Mouse (Mus musculus) adipocyte (in vitro differentiated cells): Measurements from ENCODE around the gene Gm9936.
"Not testable (repeated sequence)": the region's sequence is repeated elsewhere in the genome, so short reads cannot be mapped to it uniquely, and the experiment has no call there.

Source experiments
- DNase-seq: peaks from one replicate; pipeline ENCODE4 v3.0.0-alpha.2; 2016; ENCODE audit warnings: low spot score

Gene Gm9936

DNA sequence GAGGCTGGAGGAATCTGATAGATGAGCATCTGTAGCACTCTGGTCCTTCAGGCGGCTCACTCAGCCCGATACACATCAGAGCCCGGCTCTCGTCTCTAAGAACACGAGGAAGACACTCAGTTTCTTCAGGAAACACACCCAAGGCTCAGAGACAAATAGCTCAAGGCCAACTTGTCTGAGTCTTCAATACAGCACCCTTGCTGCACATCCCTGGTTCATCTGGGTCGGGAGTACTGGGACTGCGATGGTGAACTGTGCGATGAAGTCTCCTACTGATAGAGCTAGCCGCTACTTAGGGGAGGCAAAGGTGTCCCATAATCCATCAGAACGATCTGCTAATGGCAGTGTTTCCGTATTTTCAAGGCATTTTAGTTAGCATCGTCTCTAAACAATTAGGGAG lies at the start of gene Gm9936:
Gene Gm9936 (minus strand): TSS at position 101 of the 400 bp plus-strand sequence.
- no peak for DNase-seq

DNA sequence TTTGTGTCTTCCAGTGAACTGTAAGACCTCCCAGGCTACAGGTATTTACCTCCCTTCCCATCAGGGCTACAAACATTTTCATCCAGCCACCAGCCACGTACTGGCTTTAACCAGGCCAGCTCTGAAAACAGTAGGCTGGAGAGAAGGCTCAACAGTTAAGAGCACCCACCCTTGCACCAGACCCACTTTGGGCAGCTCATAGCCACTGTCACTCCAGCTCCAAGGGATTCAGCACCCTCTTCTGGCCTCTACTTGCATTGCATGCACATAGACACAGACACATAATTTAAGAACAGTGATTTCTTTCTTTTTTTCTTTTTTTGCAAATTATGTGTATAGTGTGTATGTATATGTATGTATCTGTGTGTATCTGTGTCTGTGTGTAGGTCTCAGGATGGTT lies 43.9 kb upstream of the Gm9936 start:
- DNase-seq, result peak; percentile 50

GRCm38 (mm10) chr5:114898857-114899256 lies 40.4 kb upstream of the Gm9936 start:
- DNase-seq, result no peak

GRCm38 (mm10) chr5:114897374-114897793 lies 38.9 kb upstream of the Gm9936 start:
- DNase-seq, result peak; percentile 39

GRCm38 (mm10) chr5:114896688-114897373 lies 38.3 kb upstream of the Gm9936 start, which contains the start of gene Oasl2:
Gene Oasl2, plus strand, starts transcription at chr5:114896936.
- DNase-seq, result no peak

GRCm38 (mm10) chr5:114895542-114895941 lies 37.1 kb upstream of the Gm9936 start:
- no peak for DNase-seq

DNA sequence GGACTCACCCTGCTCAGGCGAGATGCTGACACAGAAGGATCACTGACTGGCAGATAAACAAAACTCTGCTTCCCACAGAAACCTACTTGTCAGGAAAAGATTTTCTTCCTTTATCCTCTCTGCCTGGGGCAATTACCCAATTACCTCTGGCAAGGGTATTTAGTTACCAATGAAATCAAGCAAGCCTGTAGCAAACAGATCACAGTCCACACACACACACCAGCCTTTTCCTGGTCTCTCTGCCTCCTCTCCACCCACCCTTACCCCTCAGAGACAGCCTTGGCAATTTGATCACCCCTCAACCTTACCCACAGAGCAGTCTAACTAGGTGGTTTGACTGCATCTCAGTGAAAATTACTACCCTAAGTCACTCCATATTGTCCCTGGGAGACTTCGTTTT lies 30.5 kb upstream of the Gm9936 start:
- DNase-seq, result no peak

DNA sequence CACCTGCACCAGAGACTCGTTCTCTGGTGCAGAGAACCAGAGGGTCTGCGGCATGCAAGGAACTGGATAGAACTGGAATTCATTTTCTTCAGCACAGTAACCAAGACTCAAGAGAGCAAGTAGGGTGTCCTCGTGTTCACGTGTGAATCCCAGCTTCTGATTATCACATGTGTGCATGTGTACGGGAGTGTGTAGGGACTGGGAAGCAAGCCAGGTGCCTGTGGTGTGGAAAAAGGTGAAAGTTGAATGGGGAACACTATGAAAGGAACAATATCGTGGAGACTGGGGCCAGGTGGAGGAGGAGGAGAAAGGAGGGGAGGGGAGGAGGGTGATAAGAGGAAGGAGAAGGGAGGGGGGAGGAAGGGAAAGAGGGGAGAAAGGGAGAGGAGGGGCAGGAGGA lies 28.3 kb upstream of the Gm9936 start:
- no peak for DNase-seq

GRCm38 (mm10) chr5:114883022-114883421 lies 24.5 kb upstream of the Gm9936 start:
- no peak for DNase-seq

DNA sequence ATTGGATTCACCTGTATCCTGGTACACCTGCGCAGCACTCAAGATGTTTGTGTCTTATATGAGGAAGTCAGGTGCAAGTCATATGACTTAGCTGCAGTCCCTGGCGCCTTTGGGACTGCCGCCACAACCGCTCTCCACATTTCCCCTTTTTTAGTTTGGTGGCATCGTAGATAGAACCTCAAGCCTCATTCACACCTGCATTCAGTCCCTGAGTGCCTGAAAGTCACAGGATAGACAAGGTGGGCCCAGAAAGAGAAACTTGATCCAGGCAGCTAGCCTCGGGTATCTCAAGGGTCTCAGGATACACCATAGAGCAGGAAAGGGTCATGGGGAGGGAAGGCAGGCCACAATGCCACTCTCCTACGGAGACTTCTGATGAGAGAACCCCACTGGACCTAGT lies 23.8 kb upstream of the Gm9936 start:
- DNase-seq, result not testable (repeated sequence)

- DNase-seq, result no peak
Measured at GRCm38 (mm10) chr5:114879399-114879798, 20.9 kb upstream of the Gm9936 start.

DNA sequence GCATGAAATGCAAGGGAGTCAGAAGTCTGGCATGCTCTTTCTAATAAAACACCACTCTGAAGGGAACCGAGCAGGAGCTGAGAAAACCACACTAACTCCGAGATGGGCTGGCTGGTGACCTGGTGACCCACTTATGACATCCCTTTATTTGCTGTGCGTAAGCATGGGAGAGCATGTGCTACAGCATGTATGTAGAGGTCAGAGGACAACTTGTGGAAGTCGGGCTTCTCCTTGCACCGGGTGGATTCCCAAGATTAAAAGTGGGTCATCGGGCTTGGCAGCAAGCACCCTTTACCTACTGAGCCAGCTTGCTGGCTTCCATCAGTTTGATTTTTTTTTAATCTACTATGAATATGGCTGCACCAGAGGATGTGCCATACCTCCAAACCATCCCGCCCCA lies 19.0 kb upstream of the Gm9936 start:
- DNase-seq, result no peak

DNA sequence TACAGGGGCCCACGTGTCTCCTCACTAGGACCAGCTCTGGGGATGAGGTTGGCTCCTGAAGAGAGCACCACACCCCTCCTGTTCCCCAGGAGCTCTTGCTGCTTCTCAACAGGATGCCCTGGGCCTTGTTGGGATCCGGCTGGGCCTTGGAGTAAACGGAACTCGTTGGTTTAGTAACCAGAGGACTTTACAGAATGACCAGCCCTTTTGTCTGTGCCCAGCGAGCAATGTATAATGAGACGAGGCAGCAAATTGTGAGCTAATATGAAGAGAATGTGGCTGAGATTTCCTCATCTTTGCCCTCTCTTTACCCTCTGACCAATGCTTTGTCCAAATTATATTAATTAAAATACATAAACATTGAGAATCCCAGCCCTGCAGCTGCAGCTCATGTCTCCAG lies 17.8 kb upstream of the Gm9936 start:
- no peak for DNase-seq

- no peak for DNase-seq
Measured at GRCm38 (mm10) chr5:114875858-114876257, 17.4 kb upstream of the Gm9936 start.

DNA sequence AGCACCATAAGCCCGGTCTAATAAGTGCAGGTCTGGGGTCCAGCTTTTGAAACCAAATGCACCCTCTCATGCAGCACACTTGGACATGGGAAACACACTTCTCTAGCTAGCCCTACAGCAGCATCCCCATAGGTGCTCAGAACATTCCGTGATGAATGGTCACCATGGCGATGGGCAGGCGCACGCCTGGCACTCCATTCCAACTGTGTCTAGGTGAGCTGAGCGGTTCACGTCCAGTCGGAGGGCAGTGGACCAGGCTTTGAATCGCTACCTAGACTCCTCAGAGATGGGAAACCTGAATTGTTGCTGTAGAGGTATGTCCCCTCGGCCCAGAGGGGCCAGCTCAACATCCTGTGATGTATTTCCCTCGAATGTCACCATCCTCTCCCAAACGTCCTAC lies 6.8 kb upstream of the Gm9936 start:
- DNase-seq, result no peak

DNA sequence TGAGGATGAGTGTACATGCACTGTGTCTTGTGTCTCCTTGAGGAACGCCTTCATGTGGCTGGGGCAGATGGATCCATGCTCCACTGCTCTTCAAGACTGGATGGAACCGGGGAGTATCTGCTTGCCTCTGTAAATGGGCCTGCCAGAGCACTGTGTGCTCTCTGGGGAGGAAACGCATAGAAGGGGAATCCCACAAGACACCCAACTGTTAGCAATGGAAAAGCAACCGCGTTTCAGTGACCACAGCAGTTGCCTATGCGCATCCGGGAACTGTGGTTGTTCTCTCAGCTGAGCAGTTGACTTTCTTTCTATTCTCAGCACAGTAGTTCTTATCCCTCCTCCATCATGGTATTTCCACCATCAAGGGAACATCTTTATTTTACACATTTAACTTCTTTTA lies 6.3 kb upstream of the Gm9936 start:
- no peak for DNase-seq

GRCm38 (mm10) chr5:114861730-114862129 lies 3.2 kb upstream of the Gm9936 start:
- peak; percentile 77 for DNase-seq

GRCm38 (mm10) chr5:114859253-114859652 lies 771 bp upstream of the Gm9936 start:
- DNase-seq, result no peak

GRCm38 (mm10) chr5:114853364-114853763 lies 5.1 kb downstream of the Gm9936 start, which contains the start of gene 4930519G04Rik:
Gene 4930519G04Rik, plus strand, starts transcription at chr5:114853664.
- not testable (repeated sequence) for DNase-seq

GRCm38 (mm10) chr5:114851565-114852236 lies 6.8 kb downstream of the Gm9936 start:
- DNase-seq, result no peak

GRCm38 (mm10) chr5:114844371-114844770 lies 14.1 kb downstream of the Gm9936 start:
- not testable (repeated sequence) for DNase-seq

DNA sequence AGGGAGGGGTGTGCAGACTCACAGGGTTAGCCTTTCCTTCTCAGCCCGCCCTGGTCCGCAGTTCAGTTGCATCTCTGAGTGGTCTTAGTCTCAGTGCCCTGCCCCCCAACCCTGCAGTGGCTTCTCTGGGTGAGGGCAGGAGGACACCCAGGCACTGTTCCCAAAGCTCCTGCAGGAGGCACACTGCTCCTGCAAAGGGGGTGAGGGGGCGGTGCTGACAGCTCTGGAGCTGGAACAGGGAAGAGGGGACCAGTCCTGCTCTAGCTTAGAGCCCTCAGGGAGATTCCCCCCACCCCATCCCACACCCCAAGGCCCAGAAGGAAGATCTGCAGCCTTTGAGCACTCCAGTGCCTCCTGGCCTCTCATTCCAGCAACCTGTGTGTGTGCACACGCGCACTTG lies 15.8 kb downstream of the Gm9936 start:
- no peak for DNase-seq

DNA sequence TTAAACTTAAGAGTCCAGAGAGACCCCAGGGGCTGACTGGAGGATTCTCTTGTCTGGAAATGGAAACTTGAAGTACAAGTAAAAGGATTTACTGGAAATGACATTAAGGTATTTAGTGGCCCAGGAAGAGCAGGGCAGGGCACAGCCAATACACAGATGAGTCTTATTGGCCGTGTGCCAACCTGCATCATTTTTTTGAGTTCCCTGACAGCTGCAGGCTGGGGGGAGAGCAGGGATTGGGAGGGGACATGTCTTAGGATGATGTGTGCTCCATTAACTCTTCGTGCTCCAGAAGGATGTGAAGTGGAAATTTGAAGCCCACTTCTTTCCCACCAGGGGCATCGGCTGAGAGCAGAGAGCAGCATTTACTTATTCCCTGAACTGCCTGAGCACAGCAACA lies 16.3 kb downstream of the Gm9936 start:
- not testable (repeated sequence) for DNase-seq

- DNase-seq, result not testable (repeated sequence)
Measured at GRCm38 (mm10) chr5:114840481-114840880, 18.0 kb downstream of the Gm9936 start.
